Mouse (Mus musculus) v-Abl transformed pro-B cells (cell line): ENCODE data around the gene Gm49368.

Source experiments
- in situ Hi-C, 2 experiments: fragments of 400-800 bp; cut with MboI; formaldehyde crosslinking; loops; one replicate each; pipeline ENCODE4 v1.15.1; 2025; ENCODE audit not compliant: unreplicated experiment in 2 of 2

Gene Gm49368

DNA sequence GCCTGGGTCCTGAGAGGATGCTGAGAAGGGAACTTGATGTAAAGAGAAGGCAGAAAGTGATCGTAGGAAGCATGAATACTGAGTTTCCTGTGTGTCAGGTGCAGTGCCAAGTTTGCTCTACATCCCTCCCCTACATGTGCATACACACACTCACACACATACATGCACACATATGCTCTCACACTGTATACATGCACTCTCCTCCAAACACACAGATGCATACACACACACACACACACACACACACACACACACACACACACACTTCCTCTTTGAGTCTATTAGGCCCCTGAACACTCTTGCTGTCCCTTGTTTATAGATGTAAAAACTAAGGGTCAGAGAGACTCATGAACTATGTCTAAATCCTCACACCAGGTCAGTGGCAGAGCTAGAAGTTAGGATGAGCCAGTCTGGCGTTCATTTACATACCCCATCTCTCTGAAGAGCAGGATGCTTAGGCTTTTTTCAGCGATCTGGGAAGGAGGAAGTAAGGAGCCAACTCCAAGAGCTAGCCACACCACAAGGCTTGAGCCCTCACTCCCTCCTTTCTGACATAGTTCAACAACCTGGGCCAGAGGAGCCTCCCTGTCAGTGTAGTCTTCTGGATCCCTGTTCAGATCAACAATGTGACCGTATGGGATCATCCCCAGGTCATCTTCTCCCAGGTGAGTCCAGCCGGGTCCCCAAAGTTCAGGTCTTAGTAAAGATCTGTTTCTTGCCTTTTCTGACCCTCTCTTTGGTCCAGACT lies 52.9 kb downstream of the Gm49368 start:
- in situ Hi-C loops, result no loop called here

DNA sequence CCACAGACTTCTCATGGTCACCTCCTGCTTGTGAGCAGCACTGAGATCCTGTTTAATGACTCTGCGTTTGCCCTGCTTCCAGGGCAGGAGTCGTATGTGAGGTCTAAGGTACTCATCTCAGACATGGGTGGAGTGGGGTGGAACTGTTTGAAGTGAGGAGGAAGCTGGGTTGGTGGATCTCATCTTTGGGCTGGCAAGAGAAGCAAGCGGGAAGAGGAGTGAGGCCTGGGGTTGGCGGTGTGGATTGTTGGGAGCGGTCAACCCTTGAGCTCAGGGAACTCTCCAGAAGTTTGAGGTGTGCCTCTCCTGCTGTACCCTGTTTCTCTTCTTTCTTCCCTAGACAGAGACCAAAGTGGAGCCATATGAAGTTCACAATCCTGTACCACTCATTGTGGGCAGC lies 53.9 kb downstream of the Gm49368 start:
- in situ Hi-C loops, result no loop called here

DNA sequence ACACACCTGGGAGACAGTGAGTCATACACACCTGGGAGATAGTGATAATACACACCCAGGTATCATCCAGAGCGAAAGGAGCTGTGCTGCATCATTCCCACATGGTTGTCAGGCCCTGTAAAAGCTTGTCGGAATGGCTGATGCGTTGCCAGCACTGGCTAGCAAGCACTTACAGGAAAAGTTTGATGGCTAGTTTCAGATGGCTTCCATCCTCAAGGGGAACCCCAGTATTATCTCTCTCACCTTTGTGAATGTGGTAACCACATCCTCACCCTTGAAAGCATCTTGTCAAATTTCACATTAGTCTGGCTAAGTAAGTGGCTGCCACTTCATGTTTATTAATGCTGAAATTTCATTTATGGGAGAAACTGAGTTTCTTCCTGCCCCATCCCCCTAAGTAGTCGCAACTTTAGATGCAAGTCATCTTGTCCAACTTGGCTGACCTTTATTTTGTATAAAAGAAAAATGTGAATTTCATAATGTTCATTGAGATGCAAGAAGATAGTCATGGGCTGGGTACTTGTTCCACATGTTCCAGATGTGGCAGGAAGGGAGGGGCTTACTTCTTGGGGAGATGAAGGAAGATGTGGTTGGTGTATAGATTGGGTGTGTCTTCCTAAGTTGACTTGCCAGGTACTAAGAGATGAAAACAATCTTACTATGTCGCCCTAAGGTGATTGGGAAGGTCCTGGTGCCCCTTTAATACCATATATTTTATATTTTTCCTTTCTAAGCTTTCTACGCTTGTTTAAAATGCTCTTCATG lies 57.4 kb downstream of the Gm49368 start:
- in situ Hi-C loops, result no loop called here

DNA sequence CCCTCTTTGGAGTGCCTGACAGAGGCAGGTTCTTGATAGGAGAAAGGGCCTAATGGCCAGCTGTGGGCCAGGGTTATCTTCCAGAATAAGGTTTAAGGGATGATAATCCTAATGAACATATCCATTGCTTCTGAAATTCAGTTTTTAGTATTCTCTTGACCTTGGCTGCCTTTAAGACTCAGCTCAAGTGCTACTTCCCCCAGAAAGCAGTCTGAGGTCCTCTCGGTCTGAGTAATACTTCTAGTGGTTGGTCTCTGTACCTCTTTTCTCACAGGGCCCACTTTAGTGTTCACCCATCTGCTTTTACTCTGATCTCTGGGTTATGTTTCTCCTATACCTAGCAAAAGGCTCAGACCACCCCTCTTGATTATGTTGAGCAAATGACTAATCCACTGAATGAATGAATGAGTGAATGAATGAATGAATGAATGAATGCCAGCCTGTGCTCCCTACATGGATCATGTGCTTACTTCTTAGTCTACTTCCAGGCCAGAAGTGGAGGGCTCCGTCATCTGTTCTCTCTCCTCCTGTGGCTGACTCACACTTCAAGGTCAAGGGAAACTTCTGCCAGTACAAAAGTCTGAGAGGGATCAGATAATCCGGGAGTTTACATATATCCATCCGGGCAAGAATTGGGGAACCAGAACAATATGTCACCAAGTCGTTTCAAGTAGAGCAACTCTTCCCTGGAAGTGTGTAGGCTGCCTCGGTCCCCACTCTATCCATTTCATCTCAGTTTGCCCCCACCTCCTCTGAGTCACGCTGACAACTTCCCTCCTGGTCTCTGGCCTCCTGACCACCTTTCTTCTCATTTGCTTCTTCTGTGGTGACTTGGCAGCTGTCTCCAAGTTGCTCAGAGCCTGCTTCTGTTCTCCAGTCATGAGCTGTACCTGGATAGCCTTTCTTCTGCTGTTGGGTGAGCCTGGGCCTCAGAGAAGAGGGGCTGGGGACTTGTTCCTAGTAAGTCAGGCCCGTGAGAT lies 66.5 kb downstream of the Gm49368 start, which contains the start of gene Itgax:
Itgax (plus strand) TSS at position 807 of the 980 bp plus-strand sequence.
- in situ Hi-C loops, result no loop called here

DNA sequence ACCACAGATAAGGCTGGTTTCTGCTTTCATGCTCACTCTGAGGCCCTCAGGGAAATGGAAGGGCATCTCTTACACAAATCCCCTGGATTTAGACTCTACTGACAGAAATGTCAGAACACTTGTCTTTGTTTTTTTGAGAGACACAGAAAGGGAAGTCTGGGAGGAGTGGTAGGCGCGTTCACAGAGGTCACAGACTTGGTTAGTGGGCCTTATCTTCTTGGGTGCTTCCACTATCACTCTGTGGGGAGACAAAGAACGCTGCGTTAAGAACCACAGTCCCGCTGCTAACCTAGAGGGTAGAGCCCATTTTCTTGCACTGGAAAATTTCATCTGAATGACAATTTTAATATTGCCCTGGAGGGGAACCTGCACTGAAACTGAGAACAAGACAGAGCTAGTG lies 69.7 kb downstream of the Gm49368 start:
- in situ Hi-C loops, result no loop called here

DNA sequence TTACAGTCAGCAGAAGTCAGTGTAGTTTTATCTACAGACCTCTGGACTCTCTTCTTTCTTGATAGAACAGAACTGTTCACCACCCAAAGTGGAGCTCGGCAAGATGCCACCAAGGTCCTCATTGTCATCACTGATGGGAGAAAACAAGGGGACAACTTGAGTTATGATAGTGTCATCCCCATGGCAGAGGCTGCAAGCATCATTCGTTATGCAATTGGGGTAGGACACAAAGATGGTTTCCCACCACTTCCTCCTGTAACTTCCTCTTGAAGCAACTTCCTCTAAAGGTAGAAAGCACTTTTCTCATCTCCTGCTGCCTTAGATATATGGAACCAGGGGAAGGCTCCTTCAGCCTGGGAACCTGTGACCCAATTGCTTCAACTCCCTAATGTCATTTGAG lies 71.1 kb downstream of the Gm49368 start:
- in situ Hi-C loops, result no loop called here

DNA sequence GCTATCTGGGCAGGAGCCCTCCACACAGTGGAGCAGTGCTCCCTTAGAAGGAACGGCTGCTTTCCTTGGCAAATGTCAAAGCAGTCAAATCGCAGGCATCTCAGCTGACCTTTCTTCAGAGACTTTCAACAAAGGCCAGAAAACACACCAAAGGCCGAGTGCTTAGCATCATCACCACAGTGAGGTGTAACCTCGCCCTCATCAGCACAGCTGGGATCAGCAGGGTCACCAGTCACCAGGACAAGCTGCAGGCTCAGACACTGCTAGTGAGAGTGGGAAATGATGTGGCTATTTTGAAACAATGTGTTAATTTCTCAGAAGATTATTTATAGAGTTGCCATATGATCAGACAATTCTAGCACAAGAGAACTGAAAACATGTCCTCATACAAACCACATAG lies 74.4 kb downstream of the Gm49368 start:
- in situ Hi-C loops, result no loop called here

DNA sequence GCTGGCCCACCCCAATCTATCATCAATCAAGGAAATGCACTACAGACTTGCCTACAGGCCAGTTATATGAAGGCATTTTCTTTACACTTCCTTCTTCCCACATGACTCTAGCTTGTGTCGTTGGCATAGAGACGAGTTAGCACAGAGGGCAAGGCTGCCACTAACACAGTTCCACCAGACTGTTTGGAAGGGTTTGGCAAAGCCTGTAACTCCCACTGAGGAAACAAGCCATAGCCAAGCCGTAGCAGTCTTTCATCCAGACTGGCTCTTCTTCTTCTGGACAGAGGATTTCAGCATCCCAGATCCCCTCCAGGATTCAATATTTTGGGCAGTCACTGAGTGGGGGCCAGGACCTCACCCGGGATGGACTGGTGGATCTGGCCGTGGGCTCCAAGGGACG lies 77.1 kb downstream of the Gm49368 start:
- in situ Hi-C loops, result no loop called here

DNA sequence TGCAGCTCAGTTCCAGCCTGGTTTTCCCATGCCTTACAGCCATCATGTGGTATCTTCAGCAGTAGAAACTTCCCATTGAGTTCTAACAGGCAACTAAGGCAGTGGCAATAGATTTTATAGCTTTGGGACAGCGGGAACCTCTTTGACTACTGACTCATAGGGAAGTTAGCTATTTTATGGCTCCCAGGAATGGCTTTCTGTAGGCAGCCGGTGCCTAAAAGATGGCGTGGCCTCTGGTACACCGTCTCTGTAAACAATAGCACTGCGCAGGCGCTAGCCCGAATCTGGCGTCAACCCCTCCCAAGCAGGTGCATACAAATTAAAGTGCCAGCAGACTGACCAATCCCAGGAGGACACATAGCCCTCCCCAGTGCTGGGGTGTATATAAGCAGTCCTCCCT lies 88.5 kb downstream of the Gm49368 start:
- in situ Hi-C loops, result loop anchor here in 1 of 2 experiments (10.0 kb wide), 1 partner anchor 54 kb away; the partner anchor contains the start of gene Cox6a2

DNA sequence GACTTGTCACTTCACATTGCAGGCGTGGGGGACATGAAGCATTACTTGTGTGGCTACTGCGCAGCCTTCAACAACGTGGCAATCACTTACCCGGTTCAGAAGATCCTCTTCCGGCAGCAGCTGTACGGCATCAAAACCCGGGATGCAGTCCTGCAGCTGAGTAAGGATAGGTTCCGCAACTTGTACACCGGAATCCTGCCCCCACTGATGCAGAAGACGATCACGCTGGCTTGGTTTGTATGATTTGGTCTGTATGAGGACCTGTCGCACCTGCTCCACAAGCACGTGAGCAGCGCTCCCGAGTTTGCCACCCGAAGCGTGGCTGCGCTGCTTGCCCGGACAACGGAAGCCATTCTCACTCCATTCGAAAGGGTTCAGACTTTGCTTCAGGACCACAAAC lies 91.6 kb downstream of the Gm49368 start, which contains the start of gene Itgad:
Itgad (plus strand) TSS at position 301 of the 400 bp plus-strand sequence.
- in situ Hi-C loops, result loop anchor here in 1 of 2 experiments (10.0 kb wide), 1 partner anchor 51 kb away; the partner anchor contains the start of gene Cox6a2

DNA sequence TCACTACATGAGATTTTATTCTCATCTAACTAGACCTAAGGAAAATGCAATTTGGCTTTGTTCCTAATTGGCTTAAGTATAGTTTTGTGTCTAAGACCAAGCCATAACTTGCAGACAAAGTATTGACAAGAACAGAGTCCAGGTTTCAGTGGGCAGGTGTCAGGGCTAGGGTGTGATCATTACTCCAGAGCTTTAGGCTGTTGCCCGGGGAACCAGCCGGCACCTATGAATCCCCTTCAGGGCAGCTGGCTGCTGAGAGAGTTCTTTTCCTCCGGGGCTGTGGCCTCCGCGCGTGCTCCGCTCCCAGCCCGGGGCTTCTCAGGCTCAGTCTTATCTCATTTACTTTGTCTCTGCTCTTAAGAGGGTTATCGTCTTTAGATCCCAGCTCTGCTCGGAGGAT lies 92.4 kb downstream of the Gm49368 start:
- in situ Hi-C loops, result loop anchor here in 1 of 2 experiments (10.0 kb wide), 1 partner anchor 50 kb away; the partner anchor contains the start of gene Cox6a2

DNA sequence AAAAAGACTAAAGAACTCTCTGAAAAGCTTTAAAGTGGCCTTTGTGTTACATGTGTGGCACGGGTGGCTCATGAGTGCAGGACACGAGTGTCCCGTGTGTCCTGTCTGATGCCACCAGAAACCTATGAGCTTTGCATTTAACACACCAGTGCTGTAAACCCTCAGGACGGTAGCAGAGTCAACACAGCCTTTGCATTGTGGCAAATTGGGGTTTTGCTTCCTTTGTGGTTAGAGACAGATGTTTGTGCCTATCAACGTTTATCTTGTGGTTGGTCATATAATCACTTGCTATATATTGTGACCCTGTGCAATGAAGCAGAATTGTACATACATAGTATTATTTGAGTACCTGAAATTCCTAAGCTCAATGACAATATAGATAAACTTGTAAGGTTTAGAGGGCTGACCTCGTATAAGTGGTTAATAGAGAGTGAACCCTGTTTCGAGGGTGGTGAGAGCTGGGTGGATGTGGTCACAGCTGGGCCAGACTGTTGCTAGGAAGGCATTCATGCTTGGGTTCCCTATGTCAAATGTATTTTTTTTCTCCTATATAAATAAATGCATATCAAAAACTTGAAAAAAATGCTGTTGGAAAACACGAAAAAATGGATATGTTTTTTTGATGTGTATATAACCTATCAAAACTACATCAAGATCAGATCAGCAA lies 96.3 kb downstream of the Gm49368 start:
- in situ Hi-C loops, result loop anchor here in 1 of 2 experiments (10.0 kb wide), 1 partner anchor 46 kb away; the partner anchor contains the start of gene Cox6a2

DNA sequence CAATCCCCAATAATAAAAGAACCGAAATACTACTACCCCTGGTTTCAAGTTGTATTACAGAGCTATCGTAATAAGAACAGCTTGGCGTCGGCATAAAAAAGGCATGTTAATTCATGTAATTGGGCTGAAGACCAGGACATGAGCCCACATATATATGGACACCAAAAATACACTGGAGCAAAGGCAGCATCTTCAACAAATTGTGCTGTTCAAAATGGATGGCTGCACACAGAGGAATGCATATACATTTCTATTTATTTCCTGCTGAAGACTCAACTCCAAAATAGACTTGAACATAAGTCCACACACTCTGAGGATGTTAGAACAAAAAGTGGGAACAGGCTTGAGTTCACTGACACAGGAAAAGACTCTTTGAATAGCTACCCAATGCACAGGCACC lies 101.5 kb downstream of the Gm49368 start:
- in situ Hi-C loops, result loop anchor here in 1 of 2 experiments (5.0 kb wide), 1 partner anchor 43 kb away; the partner anchor contains the start of gene Cox6a2

DNA sequence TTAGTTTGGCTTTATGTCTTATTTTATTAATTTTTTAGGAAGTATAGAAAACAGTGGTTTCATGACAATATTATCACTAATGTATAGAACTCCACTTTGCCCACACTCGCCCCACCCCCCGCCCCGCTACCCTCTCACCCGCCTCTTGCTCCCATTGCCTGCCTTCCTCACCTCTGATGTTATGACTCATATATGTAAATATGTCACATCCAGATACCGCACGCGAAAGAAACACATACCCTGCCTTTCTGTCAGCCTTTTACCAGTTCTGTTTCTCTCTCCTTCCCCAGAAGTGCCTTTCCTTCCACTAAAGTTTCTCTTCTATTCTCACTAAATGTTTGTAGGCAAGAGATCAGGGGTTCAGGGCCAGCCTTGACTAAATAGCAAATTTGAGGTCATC lies 103.9 kb downstream of the Gm49368 start:
- in situ Hi-C loops, result no loop called here

DNA sequence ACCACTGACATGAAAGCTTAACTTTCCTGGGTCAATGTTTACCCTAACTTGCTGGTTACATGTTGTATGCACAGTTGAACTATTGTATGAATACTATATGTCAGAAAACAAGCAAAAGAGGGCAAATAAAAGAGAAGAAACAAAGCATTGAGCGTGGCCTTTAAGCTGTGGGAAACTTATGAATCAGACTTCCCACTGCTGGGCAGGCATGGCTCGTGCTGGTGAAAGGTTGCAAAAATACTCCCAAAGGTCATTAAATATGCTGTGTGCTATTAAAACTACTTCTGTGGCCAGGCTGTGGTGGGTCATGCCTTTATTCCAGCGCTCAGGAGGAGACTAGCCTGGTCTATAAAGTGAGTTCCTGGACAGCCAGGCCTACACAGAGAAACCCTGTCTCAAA lies 107.5 kb downstream of the Gm49368 start:
- in situ Hi-C loops, result no loop called here
